Mouse (Mus musculus) liver, adult 2 months (tissue): ENCODE results near the gene Gm21969.
A peak's percentile ranks its signal among the peaks of the same experiment; 100 is the strongest.

ENCODE experiments used
- CTCF ChIP-seq: fragments of 200-500 bp; IDR thresholded peaks from 2 replicates; pipeline ENCODE4 v1.5.1; 2011; ENCODE audit warnings: low read depth, low read length, control low read depth
- POLR2A ChIP-seq: fragments of 200-500 bp; IDR thresholded peaks from 2 replicates; pipeline ENCODE4 v1.6.1; 2011; ENCODE audit warnings: low read length, control low read depth; ENCODE audit not compliant: insufficient read depth; ENCODE audit errors: extremely low read depth

- peak; percentile 91 for TF ChIP-seq CTCF
- no peak for TF ChIP-seq POLR2A
Observed at GRCm38 (mm10) chr4:139611542-139611953, 8.6 kb downstream of the Gm21969 start.
